Mouse (Mus musculus): ENCODE measurements at regions not wholly inside any gene's neighbourhood (a gene's known extent, or its start where the extent isn't known, plus 50 kb on each side); places are given as distances from the start of the nearest gene placed in this dataset.
A peak's percentile ranks its signal among the peaks of the same experiment; 100 is the strongest.

- Histone ChIP-seq H3K9me3 (ENCODE audit: control insufficient read depth, low read length) (no peaks in the 10 kb centered on the region), H3K27ac (ENCODE audit: low read depth, low read length) (no peak overlapping the region), H3K9ac (ENCODE audit: low read depth, low read length) (no peak overlapping the region), H3K4me3 (ENCODE audit: low read depth, low read length) (no peak overlapping the region), H3K36me3 (ENCODE audit: control insufficient read depth, insufficient read depth, low read length) (no peaks in the 10 kb centered on the region), H3K27me3 (ENCODE audit: control insufficient read depth, insufficient read depth, low read length) (no peaks in the 10 kb centered on the region), H3K4me1 (replicated peaks; ENCODE audit: control insufficient read depth, insufficient read depth, low read length) (no peaks in the 10 kb centered on the region), H3K4me2 (replicated peaks; ENCODE audit: low read depth, low read length) (no peak overlapping the region)
- whole genome bisulfite sequencing: 64% methylated on average over 4 of the region's 4 CpGs
- no peak for ATAC-seq (ENCODE audit: low FRiP score)
- no peak for DNase-seq (ENCODE audit: low spot score)
Measured at GRCm38 (mm10) chr13:26865930-26866555, 96.1 kb upstream of the Hdgfl1 start.

GRCm38 (mm10) chr13:26867794-26868193 is 97.8 kb upstream of the Hdgfl1 start:
- WGBS: 75% methylated on average over 3 of the region's 3 CpGs
- ATAC-seq (ENCODE audit: low FRiP score) (no peak), DNase-seq (ENCODE audit: low spot score) (no peak)
- no peaks in the 10 kb centered on the region for H3K27me3 ChIP-seq (ENCODE audit: control insufficient read depth, insufficient read depth, low read length)
- H3K9ac ChIP-seq (ENCODE audit: low read depth, low read length): no peak overlapping the region
- H3K4me1 ChIP-seq (replicated peaks; ENCODE audit: control insufficient read depth, insufficient read depth, low read length): no peaks in the 10 kb centered on the region
- H3K27ac ChIP-seq (ENCODE audit: low read depth, low read length): no peak overlapping the region
- no peaks in the 10 kb centered on the region for H3K36me3 ChIP-seq (ENCODE audit: control insufficient read depth, insufficient read depth, low read length)
- no peak overlapping the region for H3K4me3 ChIP-seq (ENCODE audit: low read depth, low read length)
- no peaks in the 10 kb centered on the region for H3K9me3 ChIP-seq (ENCODE audit: control insufficient read depth, low read length)
- H3K4me2 ChIP-seq (replicated peaks; ENCODE audit: low read depth, low read length): no peak overlapping the region

GRCm38 (mm10) chr13:26916477-26916876 is 140.9 kb upstream of the Prl start:
- Histone ChIP-seq H3K9ac (ENCODE audit: low read depth, low read length) (no peak overlapping the region), H3K36me3 (ENCODE audit: control insufficient read depth, insufficient read depth, low read length) (no peaks in the 10 kb centered on the region), H3K4me1 (replicated peaks; ENCODE audit: control insufficient read depth, insufficient read depth, low read length) (no peaks in the 10 kb centered on the region), H3K27ac (ENCODE audit: low read depth, low read length) (no peak overlapping the region), H3K9me3 (ENCODE audit: control insufficient read depth, low read length) (no peaks in the 10 kb centered on the region), H3K4me3 (ENCODE audit: low read depth, low read length) (no peak overlapping the region), H3K27me3 (ENCODE audit: control insufficient read depth, insufficient read depth, low read length) (no peaks in the 10 kb centered on the region), H3K4me2 (replicated peaks; ENCODE audit: low read depth, low read length) (no peak overlapping the region)
- 70% methylated on average over 7 of the region's 7 CpGs for WGBS
- ATAC-seq (ENCODE audit: low FRiP score): no peak
- no peak for DNase-seq (ENCODE audit: low spot score)

- Histone ChIP-seq H3K27me3 (ENCODE audit: control insufficient read depth, insufficient read depth, low read length) (no peaks in the 10 kb centered on the region), H3K9ac (ENCODE audit: low read depth, low read length) (no peak overlapping the region), H3K27ac (ENCODE audit: low read depth, low read length) (peak overlapping the region; percentile 80), H3K36me3 (ENCODE audit: control insufficient read depth, insufficient read depth, low read length) (no peaks in the 10 kb centered on the region), H3K4me1 (replicated peaks; ENCODE audit: control insufficient read depth, insufficient read depth, low read length) (0 out of 2 replicates have a peak, but pooled peaks cover 2% of the 10 kb centered on the region), H3K4me3 (ENCODE audit: low read depth, low read length) (no peak overlapping the region), H3K4me2 (replicated peaks; ENCODE audit: low read depth, low read length) (no peak overlapping the region), H3K9me3 (ENCODE audit: control insufficient read depth, low read length) (no peaks in the 10 kb centered on the region)
- ATAC-seq (ENCODE audit: low FRiP score) (peak; percentile 95), DNase-seq (ENCODE audit: low spot score) (peak; percentile 69)
- 5% methylated on average over 4 of the region's 4 CpGs for WGBS
Measured at GRCm38 (mm10) chr13:26932695-26933438, 124.5 kb upstream of the Prl start.

- Histone ChIP-seq H3K4me3 (ENCODE audit: low read depth, low read length) (no peak overlapping the region), H3K9ac (ENCODE audit: low read depth, low read length) (no peak overlapping the region), H3K4me2 (replicated peaks; ENCODE audit: low read depth, low read length) (no peak overlapping the region), H3K36me3 (ENCODE audit: control insufficient read depth, insufficient read depth, low read length) (no peaks in the 10 kb centered on the region), H3K27me3 (ENCODE audit: control insufficient read depth, insufficient read depth, low read length) (no peaks in the 10 kb centered on the region), H3K9me3 (ENCODE audit: control insufficient read depth, low read length) (no peaks in the 10 kb centered on the region), H3K4me1 (replicated peaks; ENCODE audit: control insufficient read depth, insufficient read depth, low read length) (0 out of 2 replicates have a peak, but pooled peaks cover 2% of the 10 kb centered on the region), H3K27ac (ENCODE audit: low read depth, low read length) (peak overlapping the region; percentile 71)
- 26% methylated on average over 5 of the region's 5 CpGs for WGBS
- DNase-seq (ENCODE audit: low spot score): peak; percentile 19
- ATAC-seq (ENCODE audit: low FRiP score): 0 out of 2 replicates have a peak, but pooled peaks have one; percentile 4
Measured at GRCm38 (mm10) chr13:26933838-26934237, 123.5 kb upstream of the Prl start.

GRCm38 (mm10) chr13:26940436-26940835 is 116.9 kb upstream of the Prl start:
- Histone ChIP-seq H3K4me1 (replicated peaks; ENCODE audit: control insufficient read depth, insufficient read depth, low read length) (no peaks in the 10 kb centered on the region), H3K9me3 (ENCODE audit: control insufficient read depth, low read length) (no peaks in the 10 kb centered on the region), H3K36me3 (ENCODE audit: control insufficient read depth, insufficient read depth, low read length) (no peaks in the 10 kb centered on the region), H3K4me2 (replicated peaks; ENCODE audit: low read depth, low read length) (no peak overlapping the region), H3K4me3 (ENCODE audit: low read depth, low read length) (no peak overlapping the region), H3K27me3 (ENCODE audit: control insufficient read depth, insufficient read depth, low read length) (no peaks in the 10 kb centered on the region), H3K9ac (ENCODE audit: low read depth, low read length) (no peak overlapping the region), H3K27ac (ENCODE audit: low read depth, low read length) (no peak overlapping the region)
- ATAC-seq (ENCODE audit: low FRiP score) (no peak), DNase-seq (ENCODE audit: low spot score) (no peak)

- no peak overlapping the region for H3K27ac ChIP-seq (ENCODE audit: low read depth, low read length)
- H3K9me3 ChIP-seq (ENCODE audit: control insufficient read depth, low read length): no peaks in the 10 kb centered on the region
- WGBS: 88% methylated on average over 3 of the region's 3 CpGs
- H3K27me3 ChIP-seq (ENCODE audit: control insufficient read depth, insufficient read depth, low read length): no peaks in the 10 kb centered on the region
- no peak overlapping the region for H3K4me2 ChIP-seq (replicated peaks; ENCODE audit: low read depth, low read length)
- no peak overlapping the region for H3K4me3 ChIP-seq (ENCODE audit: low read depth, low read length)
- no peaks in the 10 kb centered on the region for H3K4me1 ChIP-seq (replicated peaks; ENCODE audit: control insufficient read depth, insufficient read depth, low read length)
- no peak for DNase-seq (ENCODE audit: low spot score)
- H3K9ac ChIP-seq (ENCODE audit: low read depth, low read length): no peak overlapping the region
- ATAC-seq (ENCODE audit: low FRiP score): no peak
- H3K36me3 ChIP-seq (ENCODE audit: control insufficient read depth, insufficient read depth, low read length): no peaks in the 10 kb centered on the region
Measured at GRCm38 (mm10) chr13:26944487-26944886, 112.9 kb upstream of the Prl start.

GRCm38 (mm10) chr13:26951461-26951860 is 105.9 kb upstream of the Prl start:
- Histone ChIP-seq H3K4me1 (replicated peaks; ENCODE audit: control insufficient read depth, insufficient read depth, low read length) (no peaks in the 10 kb centered on the region), H3K4me2 (replicated peaks; ENCODE audit: low read depth, low read length) (no peak overlapping the region), H3K9me3 (ENCODE audit: control insufficient read depth, low read length) (no peaks in the 10 kb centered on the region), H3K27ac (ENCODE audit: low read depth, low read length) (no peak overlapping the region), H3K9ac (ENCODE audit: low read depth, low read length) (no peak overlapping the region), H3K27me3 (ENCODE audit: control insufficient read depth, insufficient read depth, low read length) (no peaks in the 10 kb centered on the region), H3K4me3 (ENCODE audit: low read depth, low read length) (no peak overlapping the region), H3K36me3 (ENCODE audit: control insufficient read depth, insufficient read depth, low read length) (no peaks in the 10 kb centered on the region)
- WGBS: 95% methylated on average over 2 of the region's 2 CpGs
- DNase-seq (ENCODE audit: low spot score) (no peak), ATAC-seq (ENCODE audit: low FRiP score) (no peak)

- H3K4me1 ChIP-seq (replicated peaks; ENCODE audit: control insufficient read depth, insufficient read depth, low read length): no peaks in the 10 kb centered on the region
- H3K4me2 ChIP-seq (replicated peaks; ENCODE audit: low read depth, low read length): no peak overlapping the region
- 92% methylated on average over 2 of the region's 2 CpGs for WGBS
- H3K9me3 ChIP-seq (ENCODE audit: control insufficient read depth, low read length): no peaks in the 10 kb centered on the region
- H3K4me3 ChIP-seq (ENCODE audit: low read depth, low read length): no peak overlapping the region
- ATAC-seq (ENCODE audit: low FRiP score) (no peak), DNase-seq (ENCODE audit: low spot score) (no peak)
- H3K36me3 ChIP-seq (ENCODE audit: control insufficient read depth, insufficient read depth, low read length): no peaks in the 10 kb centered on the region
- no peak overlapping the region for H3K9ac ChIP-seq (ENCODE audit: low read depth, low read length)
- H3K27me3 ChIP-seq (ENCODE audit: control insufficient read depth, insufficient read depth, low read length): no peaks in the 10 kb centered on the region
- H3K27ac ChIP-seq (ENCODE audit: low read depth, low read length): no peak overlapping the region
Measured at GRCm38 (mm10) chr13:26953834-26954233, 103.5 kb upstream of the Prl start.

All from hindbrain, embryonic 11.5 days (tissue).